Mouse (Mus musculus) erythroblast, embryonic 14.5 days (primary cell): ENCODE measurements around the gene Dst.

ENCODE experiments used
- GATA1 ChIP-seq: IDR thresholded peaks from 2 replicates; pipeline ENCODE4 v1.6.1; 2012; ENCODE audit warnings: low read length, inconsistent platforms, mixed read lengths
- TAL1 ChIP-seq: IDR thresholded peaks from 3 replicates; pipeline ENCODE4 v1.6.1; 2012; ENCODE audit warnings: low read length, inconsistent platforms, mixed read lengths

GRCm38 (mm10) chr1:34061860-34062259 lies 153.8 kb downstream of the Dst start:
- TF ChIP-seq TAL1 (no peak), GATA1 (no peak)
